Mouse (Mus musculus) heart, postnatal 25 days (tissue): Measurements from ENCODE around the gene Armc2. TPM values are rescaled to one million over a fixed set of nuclear protein-coding genes. Genes with fewer than 3 reads are reported as not detected.
A peak's percentile ranks its signal among the peaks of the same experiment; 100 is the strongest.

Experiments used
- DNase-seq: peaks from one replicate; pipeline ENCODE4 v3.0.0; 2022; ENCODE audit warnings: low spot score
- intact Hi-C: fragments of 180-260 bp; cut with DNase I; formaldehyde crosslinking; loops from one replicate; pipeline ENCODE4 v1.15.1; 2025
- total RNA-seq, 2 experiments: library from RNA; stranded (reverse); gene quantifications; 2 replicates each; pipeline ENCODE4 v1.2.3; 2021

Armc2 gene
- 1 to 10 TPM; 7.8 to 8.2 TPM for total RNA-seq

DNA sequence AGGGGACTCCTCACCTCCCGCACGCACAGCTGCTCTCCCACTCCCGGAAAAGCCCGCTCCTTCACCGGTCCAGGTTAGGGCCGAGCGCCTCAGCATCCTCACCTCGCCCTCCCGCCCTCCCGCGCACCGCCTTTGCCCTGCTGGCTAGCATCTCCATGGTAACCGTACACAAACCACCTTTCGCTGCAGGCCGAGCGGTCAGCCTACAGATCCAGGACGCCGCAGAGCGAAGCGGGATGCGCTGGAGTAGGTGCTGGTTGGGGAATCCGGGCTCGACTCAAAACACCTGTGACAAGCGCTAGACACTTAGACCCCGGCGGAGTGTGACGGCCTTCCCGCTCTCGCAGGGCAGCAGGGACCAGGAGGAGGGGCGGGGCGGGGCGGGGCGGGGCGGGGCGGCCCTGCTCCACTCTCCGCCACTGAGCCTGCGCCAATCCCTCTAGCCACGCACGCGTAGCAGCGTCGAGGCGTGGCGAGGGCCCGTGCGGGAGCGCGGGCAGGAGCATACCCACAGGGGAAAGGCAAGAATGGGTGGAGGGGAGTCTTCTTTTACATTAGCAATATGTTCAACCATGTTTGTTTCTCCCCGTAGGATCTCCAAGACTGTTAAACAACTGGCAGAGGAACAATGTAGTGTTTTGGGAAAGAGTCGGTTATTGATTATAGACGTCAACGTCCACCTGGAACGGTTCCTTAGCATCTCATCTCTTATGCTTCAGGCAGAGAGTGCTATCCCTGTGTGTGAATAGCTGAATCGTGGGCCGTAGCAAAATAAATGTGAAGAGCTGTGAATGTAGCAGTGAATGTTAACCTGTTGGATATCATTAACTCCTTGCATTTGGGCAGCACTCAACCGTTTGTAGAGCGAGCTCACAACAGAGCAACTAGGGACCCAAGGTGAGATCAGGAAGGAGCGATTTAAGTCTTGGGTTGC is at the start of gene Armc2:
Gene Armc2, minus strand, starts transcription at position 427 of the 934 bp plus-strand sequence.
- intact Hi-C loops: no loop called here
- DNase-seq: peak; percentile 38

DNA sequence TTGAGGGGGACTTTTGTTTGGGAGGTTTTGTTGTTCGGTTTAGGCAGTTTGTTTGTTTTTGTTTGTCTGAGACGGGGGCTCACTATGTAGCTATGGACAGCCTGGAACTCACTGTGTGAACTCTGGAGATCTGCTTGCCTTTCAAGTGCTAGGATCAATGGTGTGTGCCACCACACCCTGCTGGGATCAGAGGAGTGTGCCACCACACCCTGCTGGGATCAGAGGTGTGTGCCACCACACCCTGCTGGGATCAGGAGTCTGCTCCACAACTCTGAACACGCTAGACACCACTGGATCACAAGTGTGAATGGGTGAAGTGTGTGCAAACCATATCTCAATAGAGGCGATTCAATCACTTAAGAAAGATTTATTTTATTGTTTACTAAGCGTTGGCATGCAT is 46.2 kb upstream of the Armc2 start:
- intact Hi-C loops: no loop called here
- DNase-seq: no peak

DNA sequence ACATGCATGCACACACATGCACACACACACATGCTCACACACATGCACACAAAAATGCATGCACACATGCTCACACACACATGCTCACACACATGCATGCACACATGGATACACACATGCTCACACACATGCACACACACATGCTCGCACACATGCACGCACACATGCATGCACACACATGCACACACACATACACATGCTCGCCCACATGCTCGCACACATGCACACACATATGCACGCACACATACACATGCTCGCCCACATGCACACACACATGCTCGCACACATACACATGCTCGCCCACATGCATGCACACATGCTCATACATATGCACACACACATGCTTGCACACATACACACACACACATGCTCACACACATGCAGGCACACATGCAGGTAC is 41.3 kb upstream of the Armc2 start:
- intact Hi-C loops: no loop called here
- DNase-seq: no peak

DNA sequence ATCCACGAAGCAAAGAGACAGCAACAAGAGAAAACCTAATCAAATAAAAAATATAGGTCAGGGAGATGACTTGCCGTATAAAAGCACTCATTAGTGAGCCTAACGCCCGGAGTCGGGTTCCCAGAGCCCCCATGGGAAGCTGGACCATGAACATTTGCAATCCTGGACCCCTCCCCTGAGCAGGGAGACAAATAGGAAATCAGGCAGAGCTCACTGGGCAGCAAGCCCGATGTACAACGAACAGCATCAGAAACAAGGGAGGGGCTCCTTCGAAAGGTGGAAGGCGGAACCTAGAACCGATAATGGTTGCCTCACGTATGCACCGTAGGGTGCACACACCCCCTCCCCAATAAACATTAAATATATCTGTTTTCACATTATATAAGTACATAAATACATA is 39.5 kb upstream of the Armc2 start:
- intact Hi-C loops: no loop called here
- no peak for DNase-seq

DNA sequence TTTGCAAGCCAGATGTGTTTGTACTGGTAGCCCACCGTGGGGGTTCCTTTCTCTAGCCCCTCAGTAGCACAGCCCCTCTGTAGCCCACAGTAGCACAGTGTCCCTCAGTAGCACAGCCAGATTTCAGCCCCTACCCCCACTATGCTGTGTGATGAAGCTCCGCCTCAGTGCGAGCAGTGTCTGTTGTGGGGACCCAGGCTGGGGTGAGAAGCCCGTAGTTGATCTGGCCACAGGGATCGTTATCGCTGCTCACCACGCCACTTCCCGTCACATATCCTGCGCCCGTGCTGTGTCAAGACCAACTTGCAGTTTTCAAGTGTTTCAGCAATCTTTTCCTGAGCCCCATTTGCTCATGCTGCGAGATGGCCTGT is 39.0 kb upstream of the Armc2 start:
- intact Hi-C loops: no loop called here
- DNase-seq: peak; percentile 7

DNA sequence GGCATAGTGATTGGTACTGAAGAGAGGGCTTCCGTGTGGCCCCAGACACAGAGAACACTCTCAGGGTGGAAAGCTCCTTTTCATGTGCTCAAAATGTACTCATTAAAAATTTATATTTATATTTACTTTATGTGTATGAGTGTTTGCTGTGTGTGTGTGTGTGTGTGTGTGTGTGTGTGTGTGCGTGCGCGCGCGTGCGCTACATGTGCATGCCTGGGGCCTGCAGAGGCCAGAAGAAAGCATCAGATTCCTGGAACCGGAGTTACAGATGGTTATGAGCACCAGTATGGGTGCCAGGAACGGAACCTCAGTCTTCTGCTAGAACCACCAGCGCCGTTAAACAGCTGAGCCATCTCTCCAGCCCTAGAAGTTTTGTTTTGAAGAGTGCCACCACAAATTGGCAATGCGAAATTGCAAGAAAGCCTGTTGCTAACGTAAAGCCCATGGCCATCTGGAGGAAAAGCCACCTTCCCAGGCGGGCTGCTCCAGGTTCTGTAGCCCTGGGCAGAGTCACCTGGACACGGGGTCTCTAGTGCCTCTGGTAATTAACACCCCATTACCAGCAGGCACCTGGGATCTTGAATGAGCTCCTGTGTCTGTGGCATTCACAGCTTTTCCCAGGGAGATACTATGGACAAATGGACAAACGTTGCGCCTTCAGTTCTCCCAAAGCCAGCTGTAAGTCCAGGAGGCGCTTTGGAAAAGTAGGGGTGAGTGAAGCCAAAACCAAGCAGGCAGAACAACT is 38.4 kb upstream of the Armc2 start:
- intact Hi-C loops: no loop called here
- DNase-seq: no peak

DNA sequence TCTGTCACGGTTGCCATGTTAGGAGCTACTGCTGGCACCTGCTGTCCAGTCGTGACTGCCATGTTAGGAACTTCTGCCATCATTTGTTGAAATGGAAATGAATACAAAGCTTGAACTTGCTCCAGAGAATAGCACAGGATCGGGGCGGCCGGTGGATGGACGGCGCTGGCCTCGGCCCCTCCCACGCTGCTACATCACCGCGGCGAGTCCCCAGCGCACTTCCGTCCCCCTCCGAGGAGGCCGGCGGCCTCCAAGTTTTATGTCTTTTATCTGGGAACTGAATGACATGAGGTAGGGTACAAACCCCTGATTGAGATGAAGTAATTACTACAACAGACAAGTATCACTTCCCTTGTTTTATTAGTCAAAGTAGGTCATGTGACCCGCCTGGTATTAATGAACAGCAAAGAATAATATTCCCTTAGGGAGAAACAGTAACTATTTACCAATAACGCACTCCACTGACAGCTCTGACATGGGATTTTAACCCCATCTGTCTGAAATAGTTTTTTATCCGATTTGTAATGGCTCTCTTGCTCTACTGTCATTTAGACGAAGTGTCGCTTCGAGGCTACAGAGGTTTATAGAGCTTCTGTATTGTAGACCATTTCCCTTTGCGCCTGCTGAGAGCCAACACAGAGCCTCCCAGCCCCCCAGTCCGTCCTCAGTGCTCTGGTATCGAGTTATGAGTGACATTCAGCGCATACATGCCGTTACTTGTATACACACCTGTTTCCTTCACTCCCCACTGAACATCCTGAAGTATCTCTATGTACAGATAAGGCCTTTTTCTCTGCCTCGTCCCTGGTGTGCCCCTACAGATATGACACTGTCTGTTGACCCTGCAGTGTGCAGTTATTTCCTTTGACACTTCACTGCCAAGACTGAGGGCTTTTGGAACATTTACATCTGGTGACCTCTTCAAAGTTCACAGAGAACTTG is 37.3 kb upstream of the Armc2 start:
- no peak for DNase-seq
- intact Hi-C loops: no loop called here

DNA sequence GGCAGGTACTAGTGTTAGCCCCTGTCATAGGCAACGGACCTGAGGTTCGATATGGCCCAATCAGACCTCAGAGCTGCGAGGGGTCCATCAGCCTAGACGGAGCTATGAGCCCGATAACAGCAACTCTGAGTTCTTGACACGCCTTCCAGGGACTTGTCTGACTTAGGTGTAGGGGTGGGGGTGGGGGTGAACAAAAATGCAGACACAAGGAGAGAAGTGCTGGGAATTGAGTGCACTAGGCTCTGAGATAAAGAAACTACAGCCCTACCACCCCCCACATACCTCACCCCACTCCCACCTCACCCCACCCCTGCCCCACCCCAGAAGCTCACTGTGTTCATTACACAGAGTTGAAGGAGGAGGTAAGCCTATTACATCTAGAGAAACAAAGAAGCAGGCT is 32.8 kb upstream of the Armc2 start:
- DNase-seq: no peak
- intact Hi-C loops: no loop called here

DNA sequence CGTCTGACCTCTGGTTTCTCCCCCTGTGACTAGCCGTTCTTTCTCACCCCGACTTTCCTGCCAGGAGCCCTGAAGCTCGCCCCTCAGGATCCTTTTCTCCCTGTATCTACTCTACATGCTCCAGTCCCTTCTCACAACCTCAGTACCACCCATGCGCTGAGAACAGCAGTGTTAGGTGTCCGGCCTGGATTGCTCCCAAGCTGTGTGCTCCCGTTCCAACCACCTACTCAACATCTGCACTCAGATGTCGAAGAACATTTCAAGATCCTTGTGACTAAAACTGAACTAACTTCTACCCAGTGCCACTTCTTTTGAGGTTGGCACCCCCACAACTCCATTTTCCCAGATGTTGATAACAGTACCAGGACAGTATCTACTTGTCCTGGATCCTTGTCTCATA is 30.4 kb upstream of the Armc2 start:
- no peak for DNase-seq
- intact Hi-C loops: no loop called here

DNA sequence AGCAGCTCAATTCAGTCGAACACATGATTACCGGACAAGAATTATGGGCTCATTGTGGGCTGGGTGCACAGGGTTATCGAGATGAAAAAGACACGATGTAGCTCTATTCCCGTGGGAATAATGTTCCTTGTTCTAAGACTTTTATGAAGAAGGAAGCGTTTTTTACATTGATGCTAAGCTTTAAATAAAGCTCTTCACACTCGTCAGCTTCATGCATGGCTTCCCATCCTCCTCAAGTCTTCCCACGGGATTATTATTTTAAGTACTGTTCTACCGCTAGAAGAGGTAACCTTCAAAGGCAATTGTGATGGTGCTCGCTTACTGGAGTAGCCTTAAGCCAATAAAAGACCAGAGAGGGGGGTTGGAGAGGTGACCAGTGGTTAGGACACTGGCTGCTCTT is 26.3 kb upstream of the Armc2 start:
- intact Hi-C loops: no loop called here
- no peak for DNase-seq

DNA sequence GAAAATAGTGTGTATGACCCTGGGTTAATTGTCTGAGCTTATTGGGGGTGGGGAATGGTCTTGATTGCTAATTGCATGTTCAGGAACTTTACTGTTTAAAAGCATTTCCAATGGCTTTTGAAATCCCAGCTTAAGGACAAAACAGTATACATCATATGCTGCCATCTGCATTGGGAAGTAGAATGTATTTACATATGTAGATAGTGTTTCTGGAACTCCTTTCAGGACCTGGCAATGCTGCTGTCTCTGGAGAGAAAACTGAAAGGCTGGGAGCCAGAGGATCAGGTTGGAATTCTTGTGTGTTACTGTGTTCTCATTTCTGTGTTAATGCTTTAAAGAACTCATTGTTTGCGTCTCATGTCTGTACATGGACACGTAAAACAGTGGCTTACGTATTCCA is 25.1 kb upstream of the Armc2 start:
- intact Hi-C loops: no loop called here
- no peak for DNase-seq

DNA sequence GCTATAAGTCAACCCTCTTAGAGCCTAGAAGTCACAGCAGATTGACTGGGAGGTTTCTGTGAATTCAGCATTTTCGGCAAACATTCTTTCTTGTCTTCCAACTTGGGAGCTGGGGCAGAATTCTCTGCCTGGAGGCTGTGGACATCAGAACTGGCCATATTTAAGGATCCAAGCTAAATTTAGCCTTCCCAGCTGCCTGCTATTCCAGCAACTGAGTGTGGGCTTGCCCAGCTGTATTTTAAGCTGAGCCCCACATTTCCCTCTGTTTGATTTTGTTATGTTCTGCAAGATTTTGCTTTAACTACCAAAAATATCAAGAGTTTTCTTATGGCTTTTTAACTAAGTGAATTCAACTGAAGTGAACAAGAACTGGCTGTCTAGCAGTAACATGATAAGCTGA is 24.6 kb upstream of the Armc2 start:
- intact Hi-C loops: no loop called here
- DNase-seq: no peak

DNA sequence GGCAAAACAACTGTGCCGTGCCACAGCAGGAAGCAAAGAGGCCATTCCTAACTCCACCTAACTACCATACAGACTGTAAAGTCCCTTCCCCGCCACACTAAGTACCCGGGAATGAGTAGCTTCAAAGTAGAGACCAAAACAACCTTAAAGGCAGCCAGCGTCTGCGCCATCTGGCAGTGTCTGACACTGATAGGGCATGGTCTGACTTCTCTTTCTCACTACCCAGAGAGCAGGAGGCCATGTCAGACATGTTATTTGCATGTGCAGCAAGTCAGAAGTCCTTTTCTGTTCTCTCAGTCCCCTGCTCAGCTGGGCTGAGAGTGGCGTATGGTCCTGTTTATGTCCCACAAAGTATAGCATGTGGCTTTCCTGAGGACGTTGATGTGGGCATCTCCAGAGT is 23.8 kb upstream of the Armc2 start:
- DNase-seq: no peak
- intact Hi-C loops: no loop called here

DNA sequence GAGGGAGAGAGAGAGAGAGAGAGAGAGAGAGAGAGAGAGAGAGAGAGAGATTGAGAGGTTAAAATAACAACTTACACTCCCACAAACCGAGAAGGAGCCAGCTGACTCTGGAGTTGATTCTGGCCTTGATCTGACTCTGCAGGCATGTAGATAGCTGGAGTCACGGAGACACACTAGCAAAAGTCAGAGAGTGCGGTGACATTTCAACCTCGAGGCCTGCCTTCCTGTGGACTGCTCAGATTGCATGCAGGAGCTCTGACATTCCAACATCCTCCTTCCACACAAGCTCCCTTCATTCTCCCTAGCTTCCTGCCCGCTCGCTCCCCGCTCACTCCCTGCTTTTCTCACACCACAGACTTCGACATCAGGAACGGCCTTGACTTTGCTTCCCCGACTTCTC is 20.3 kb upstream of the Armc2 start:
- DNase-seq: no peak
- intact Hi-C loops: no loop called here

DNA sequence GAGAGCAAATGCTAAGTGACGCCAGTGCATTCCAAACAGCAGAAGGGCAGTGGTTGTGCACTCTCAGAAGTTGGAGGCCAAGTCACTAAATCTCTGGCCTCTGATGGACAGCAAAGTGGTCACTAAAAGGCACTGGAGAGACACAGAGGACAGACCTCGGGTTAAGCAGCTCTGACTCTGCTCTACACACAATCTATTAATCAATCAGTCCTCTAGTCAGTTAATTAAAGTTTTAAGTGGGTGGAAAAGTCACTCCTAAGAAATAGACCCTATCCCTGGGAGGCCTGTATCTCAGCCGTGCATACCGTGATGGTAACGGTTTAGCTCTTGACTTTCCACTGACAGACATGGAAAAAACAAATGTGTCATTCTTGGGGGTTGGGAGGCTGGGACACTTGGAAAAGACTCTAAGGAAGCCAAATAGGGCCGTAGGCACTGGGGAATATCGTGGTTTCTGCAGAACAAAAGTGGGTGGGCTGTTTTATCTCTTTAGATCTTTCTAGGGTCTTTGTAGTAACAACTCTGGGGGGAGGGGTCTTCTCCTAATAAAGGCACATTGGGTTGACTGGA is 19.1 kb upstream of the Armc2 start:
- intact Hi-C loops: no loop called here
- no peak for DNase-seq

DNA sequence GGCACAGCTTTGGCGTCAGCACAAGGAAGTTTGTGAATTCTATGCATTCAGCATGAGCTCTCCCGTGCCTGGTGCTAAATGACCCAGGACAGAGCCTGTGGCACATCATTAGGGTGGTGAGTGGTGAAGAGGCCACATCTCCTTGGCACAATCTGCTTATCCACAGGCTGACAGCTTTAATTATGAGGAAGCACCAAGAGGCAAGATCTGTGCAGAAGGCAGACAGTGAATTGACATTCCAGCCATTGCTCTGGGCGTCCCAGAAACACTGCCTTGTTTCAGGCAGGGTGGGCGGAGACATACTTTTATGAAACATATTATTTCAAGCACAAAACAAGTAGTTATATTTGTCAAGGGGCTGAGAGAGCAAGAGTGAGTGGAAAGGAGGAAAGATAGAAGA is 18.6 kb upstream of the Armc2 start:
- no peak for DNase-seq
- intact Hi-C loops: no loop called here

DNA sequence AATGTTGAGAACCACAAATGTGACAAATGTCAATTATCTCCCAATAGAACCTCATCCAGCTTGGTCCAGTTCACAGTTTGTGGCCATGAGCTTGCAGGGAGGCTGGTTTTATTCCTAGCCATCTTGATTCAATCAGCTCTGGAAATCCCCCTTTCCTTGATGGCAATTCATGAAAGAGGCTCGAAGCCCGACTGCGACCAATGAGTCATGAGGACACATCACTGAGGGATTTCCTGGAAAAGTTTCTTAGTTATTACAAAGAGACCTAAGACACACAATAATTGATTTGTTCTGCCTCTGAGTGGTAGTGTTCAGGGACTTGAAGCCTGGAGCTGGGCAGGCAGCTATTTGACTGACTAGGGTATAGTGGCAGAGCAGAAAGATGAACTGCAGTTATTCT is 15.3 kb upstream of the Armc2 start:
- DNase-seq: no peak
- intact Hi-C loops: loop anchor here (5.0 kb wide), 2 partner anchors 201 to 244 kb away; partner anchors contain the start of gene Foxo3

DNA sequence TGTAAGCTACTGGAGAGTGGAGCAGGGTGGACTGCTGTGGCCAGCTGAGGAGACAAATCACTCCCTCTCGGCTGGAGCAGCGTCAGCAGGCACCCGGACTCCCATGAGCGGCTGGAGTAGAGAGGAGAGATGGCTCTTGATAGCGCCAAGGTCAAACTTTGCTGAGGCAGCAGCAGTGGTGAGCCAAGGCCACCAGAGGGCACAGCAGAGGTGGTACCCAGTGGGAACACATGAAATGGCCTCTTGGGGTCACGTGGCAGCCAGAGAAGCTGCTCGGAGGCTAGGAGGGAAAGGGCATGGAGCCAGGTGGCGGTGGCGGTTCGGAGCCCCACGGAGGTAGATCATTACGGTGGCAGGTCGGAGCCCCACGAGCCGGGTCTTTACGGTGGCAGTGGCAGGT is 12.8 kb upstream of the Armc2 start:
- intact Hi-C loops: loop anchor here (2.0 to 5.0 kb wide), 3 partner anchors 199 to 260 kb away; partner anchors contain the start of gene Foxo3
- DNase-seq: peak; percentile 79

DNA sequence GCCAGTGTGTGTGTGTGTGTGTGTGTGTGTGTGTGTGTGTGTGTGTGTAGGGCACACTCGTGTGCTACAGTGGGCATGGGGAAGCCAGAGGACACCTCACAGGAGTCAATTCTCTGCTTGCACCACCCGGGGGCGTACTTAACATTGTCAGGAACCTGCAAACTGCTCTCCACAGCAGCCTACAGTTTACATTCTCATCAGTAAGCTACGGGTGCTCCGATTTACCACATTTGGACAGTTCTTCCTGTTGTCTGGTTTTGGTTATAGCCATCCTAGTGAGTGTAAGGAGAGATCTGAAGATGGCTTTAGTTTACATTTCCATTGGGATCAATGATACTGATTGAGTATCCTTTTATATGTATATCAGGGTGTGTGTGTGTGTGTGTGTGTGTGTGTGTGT is 11.3 kb upstream of the Armc2 start:
- intact Hi-C loops: no loop called here
- no peak for DNase-seq

DNA sequence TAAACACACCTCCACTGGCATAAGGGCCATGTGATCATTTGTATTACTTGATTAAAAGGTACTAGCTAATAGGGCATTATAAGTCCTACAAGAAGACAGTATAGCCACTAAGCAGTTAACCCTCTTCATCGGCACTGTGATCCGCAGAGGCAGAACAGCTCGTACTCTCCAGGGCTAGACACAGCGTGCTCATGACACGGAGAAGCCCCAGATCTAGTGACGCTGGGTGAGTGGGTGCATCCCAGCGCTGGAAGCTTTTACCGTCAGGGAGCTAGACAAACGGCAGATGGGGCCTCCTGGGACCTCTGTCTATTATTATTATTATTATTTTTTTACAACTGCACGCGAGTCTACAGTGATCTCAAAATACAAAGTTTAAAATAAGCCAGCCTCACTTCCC is 9.1 kb upstream of the Armc2 start:
- DNase-seq: no peak
- intact Hi-C loops: no loop called here
